Mouse (Mus musculus) C2C12 (cell line): ENCODE data around the gene Prkcg. TPM values are rescaled to one million over a fixed set of nuclear protein-coding genes. Genes with fewer than 3 reads are reported as not detected.
"Not testable (repeated sequence)": the region's sequence is repeated elsewhere in the genome, so short reads cannot be mapped to it uniquely, and the experiment has no call there.

Source experiments
- H3K27me3 ChIP-seq: one replicate; pipeline ENCODE4 v1.6.1; 2011; ENCODE audit not compliant: control insufficient read depth, insufficient read depth, insufficient read length
- H3K36me3 ChIP-seq: one replicate; pipeline ENCODE4 v1.6.1; 2011; ENCODE audit not compliant: control insufficient read depth, insufficient read depth
- H3K4me3 ChIP-seq: one replicate; pipeline ENCODE4 v1.5.1; 2011; ENCODE audit warnings: mild to moderate bottlenecking, control low read depth; ENCODE audit not compliant: poor library complexity, insufficient read depth, severe bottlenecking
- H3K79me2 ChIP-seq: one replicate; pipeline ENCODE4 v1.6.1; 2011; ENCODE audit not compliant: control insufficient read depth, insufficient read depth
- H3K79me3 ChIP-seq: one replicate; pipeline ENCODE4 v1.6.1; 2011; ENCODE audit warnings: low read depth, control low read depth
- H3ac ChIP-seq: one replicate; pipeline ENCODE3; 2011; ENCODE audit warnings: low read depth; ENCODE audit not compliant: control insufficient read depth, insufficient read length
- CEBPB ChIP-seq: IDR thresholded peaks from one replicate; pipeline ENCODE4 v1.6.1; 2011; ENCODE audit warnings: low read depth, mild to moderate bottlenecking, control low read depth, moderate library complexity
- CTCF ChIP-seq: IDR thresholded peaks from one replicate; pipeline ENCODE4 v1.5.1; 2011; ENCODE audit not compliant: control insufficient read depth, insufficient read depth, insufficient read length
- FOSL1 ChIP-seq: IDR thresholded peaks from one replicate; pipeline ENCODE4 v1.8.0; 2011; ENCODE audit warnings: mild to moderate bottlenecking, low read length; ENCODE audit not compliant: poor library complexity, insufficient read depth, severe bottlenecking
- MAX ChIP-seq: IDR thresholded peaks from one replicate; pipeline ENCODE4 v1.6.1; 2011; ENCODE audit warnings: mild to moderate bottlenecking, control low read depth
- MYOD1 ChIP-seq: IDR thresholded peaks from one replicate; pipeline ENCODE4 v1.6.1; 2011; ENCODE audit warnings: low read depth; ENCODE audit not compliant: control insufficient read depth, insufficient read length
- MYOG ChIP-seq: IDR thresholded peaks from one replicate; pipeline ENCODE4 v1.6.1; 2011; ENCODE audit not compliant: control insufficient read depth, insufficient read length; ENCODE audit errors: extremely low read depth
- USF1 ChIP-seq: IDR thresholded peaks from one replicate; pipeline ENCODE4 v1.6.1; 2011; ENCODE audit warnings: low read depth, mild to moderate bottlenecking, control low read depth, moderate library complexity
- polyA plus RNA-seq: library from polyadenylated mRNA; unstranded; fragments of >200 nt; fragmentation: generic; extraction: Trizol; gene quantifications from one replicate; pipeline ENCODE4 v1.2.1, GENCODE M21; 2012; ENCODE audit warnings: missing spikeins

Gene Prkcg
- polyA plus RNA-seq, 1 experiment, result 0.40 TPM

DNA sequence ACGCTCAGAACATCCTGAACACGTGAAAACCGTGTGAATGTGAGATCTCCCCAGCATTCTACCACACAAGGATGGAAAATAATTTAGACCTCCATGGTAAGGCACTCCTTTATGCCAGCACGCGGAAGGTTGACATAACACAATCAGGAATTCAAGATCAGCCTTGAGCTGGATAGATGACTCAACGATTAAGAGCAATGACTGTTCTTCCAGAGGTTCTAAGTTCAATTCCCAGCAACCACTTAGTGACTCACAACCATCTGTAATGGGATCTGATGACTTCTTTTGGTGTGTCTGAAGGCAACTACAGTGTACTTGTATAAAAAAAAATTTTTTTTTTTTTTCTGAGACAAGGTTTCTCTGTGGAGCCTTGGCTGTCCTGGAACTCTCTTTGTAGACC, 23.7 kb upstream of the Prkcg start:
- Histone ChIP-seq H3ac (no peak overlapping the region), H3K27me3 (no peaks in the 10 kb centered on the region), H3K36me3 (no peaks in the 10 kb centered on the region), H3K79me2 (no peaks in the 10 kb centered on the region), H3K79me3 (no peaks in the 10 kb centered on the region), H3K4me3 (no peak overlapping the region)
- TF ChIP-seq MYOG (no peak), MYOD1 (no peak), CTCF (no peak), CEBPB (no peak), MAX (no peak), FOSL1 (no peak), USF1 (no peak)

DNA sequence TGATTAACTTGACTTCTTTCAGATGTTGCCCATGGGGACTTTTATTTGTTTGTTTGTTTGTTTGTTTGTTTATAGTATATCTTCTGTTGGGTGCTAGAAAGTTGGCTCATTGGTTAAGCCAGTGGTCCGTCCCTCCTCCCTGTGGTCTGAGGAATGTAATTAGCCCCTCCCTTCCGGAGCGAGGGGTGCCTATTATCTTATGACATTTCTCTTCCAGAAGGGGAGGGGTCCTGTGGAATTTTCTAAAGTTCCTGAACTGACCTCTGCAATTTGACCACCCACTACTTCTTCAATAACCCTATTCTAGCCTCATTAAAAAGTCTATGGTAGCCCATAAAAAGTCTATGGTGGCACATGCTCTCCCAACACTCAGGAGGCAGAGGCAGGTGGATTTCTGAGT, 21.7 kb upstream of the Prkcg start:
- no peak overlapping the region for H3ac ChIP-seq
- H3K79me3 ChIP-seq, result no peaks in the 10 kb centered on the region
- H3K4me3 ChIP-seq, result no peak overlapping the region
- TF ChIP-seq MAX, result no peak
- no peaks in the 10 kb centered on the region for H3K36me3 ChIP-seq
- H3K27me3 ChIP-seq, result no peaks in the 10 kb centered on the region
- H3K79me2 ChIP-seq, result no peaks in the 10 kb centered on the region

- Histone ChIP-seq H3K27me3 (no peaks in the 10 kb centered on the region), H3K79me3 (no peaks in the 10 kb centered on the region), H3ac (no peak overlapping the region), H3K4me3 (no peak overlapping the region), H3K36me3 (no peaks in the 10 kb centered on the region), H3K79me2 (no peaks in the 10 kb centered on the region)
- TF ChIP-seq CEBPB, result no peak
- no peak for TF ChIP-seq FOSL1
- peak; percentile 72 for TF ChIP-seq USF1
- no peak for TF ChIP-seq MAX
- TF ChIP-seq CTCF, result no peak
- no peak for TF ChIP-seq MYOG
- TF ChIP-seq MYOD1, result no peak
Measured at GRCm38 (mm10) chr7:3267888-3268287, 21.1 kb upstream of the Prkcg start.

DNA sequence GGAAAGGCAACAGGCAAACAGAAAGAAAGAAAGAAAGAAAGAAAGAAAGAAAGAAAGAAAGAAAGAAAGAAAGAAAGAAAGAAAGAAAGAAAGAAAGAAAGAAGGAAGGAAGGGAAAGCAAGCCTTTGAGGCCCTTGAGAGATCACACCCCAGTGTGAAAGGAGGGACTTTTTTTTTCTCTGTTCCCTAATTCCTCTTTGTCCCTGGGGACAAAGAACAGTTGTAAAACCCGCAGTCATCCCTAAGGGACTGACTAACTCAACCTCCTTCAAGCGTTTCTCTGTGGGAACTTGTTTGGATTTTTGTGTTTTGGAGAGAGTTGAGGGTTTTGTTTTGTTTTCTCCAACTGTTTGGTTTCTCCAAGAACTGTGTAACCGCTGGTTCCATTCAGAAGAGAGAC, 20.7 kb upstream of the Prkcg start:
- no peaks in the 10 kb centered on the region for H3K79me3 ChIP-seq
- H3K27me3 ChIP-seq, result no peaks in the 10 kb centered on the region
- no peaks in the 10 kb centered on the region for H3K79me2 ChIP-seq
- no peaks in the 10 kb centered on the region for H3K36me3 ChIP-seq
- TF ChIP-seq FOSL1 (no peak), CEBPB (no peak), CTCF (no peak), USF1 (no peak), MAX (no peak), MYOG (no peak), MYOD1 (no peak)
- no peak overlapping the region for H3K4me3 ChIP-seq
- H3ac ChIP-seq, result no peak overlapping the region

DNA sequence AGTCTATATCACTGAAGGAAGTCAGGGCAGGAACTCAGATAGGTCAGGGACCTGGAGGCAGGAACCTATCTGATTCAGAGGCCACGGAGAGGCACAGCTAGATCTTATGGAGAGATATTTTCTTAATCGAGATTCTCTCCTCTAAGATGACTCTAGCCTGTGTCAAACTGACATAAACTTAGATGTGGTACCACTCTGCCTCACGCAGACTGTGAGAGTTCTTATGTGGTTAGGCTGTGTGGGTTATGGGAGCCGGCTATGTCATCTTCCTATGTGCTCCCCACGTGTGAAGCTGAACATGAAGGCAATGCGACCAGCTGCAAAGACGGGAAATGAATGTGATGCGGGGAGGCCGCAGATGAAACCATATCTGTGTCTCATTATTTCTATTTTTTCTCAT, 16.8 kb upstream of the Prkcg start:
- H3ac ChIP-seq, result no peak overlapping the region
- H3K79me2 ChIP-seq, result peaks cover 10% of the 10 kb centered on the region
- H3K36me3 ChIP-seq, result no peaks in the 10 kb centered on the region
- H3K4me3 ChIP-seq, result no peak overlapping the region
- H3K79me3 ChIP-seq, result peaks cover 2% of the 10 kb centered on the region
- TF ChIP-seq CEBPB, result no peak
- no peak for TF ChIP-seq MYOD1
- H3K27me3 ChIP-seq, result no peaks in the 10 kb centered on the region

GRCm38 (mm10) chr7:3275455-3276170, 13.4 kb upstream of the Prkcg start:
- H3K4me3 ChIP-seq, result peak overlapping the region; percentile 27

GRCm38 (mm10) chr7:3276781-3277180, 12.2 kb upstream of the Prkcg start:
- H3K4me3 ChIP-seq, H3K27me3 ChIP-seq, H3K79me3 ChIP-seq, H3ac ChIP-seq, H3K79me2 ChIP-seq, H3K36me3 ChIP-seq: not testable (repeated sequence)

More at GRCm38 (mm10) chr7:3275455-3276170, 13.4 kb upstream of the Prkcg start:
- no peaks in the 10 kb centered on the region for H3K27me3 ChIP-seq
- no peaks in the 10 kb centered on the region for H3K36me3 ChIP-seq
- H3K79me2 ChIP-seq, result peaks cover 10% of the 10 kb centered on the region
- peak overlapping the region; percentile 34 for H3ac ChIP-seq
- TF ChIP-seq MYOG, result no peak
- no peak for TF ChIP-seq USF1
- no peak for TF ChIP-seq CTCF
- TF ChIP-seq MYOD1, result no peak
- no peak for TF ChIP-seq FOSL1
- TF ChIP-seq CEBPB, result peak; percentile 56
- H3K79me3 ChIP-seq, result peaks cover 2% of the 10 kb centered on the region
